Mouse (Mus musculus): ENCODE data around the gene Nob1. TPM values are rescaled to one million over a fixed set of nuclear protein-coding genes. Genes with fewer than 3 reads are reported as not detected.

Gene Nob1
- polyA plus RNA-seq, 2 experiments, result 16.0 to 30.9 TPM

- H3K27me3 ChIP-seq (ENCODE audit: control insufficient read depth, insufficient read depth, low read length), result no peaks in the 10 kb centered on the region
- no peak overlapping the region for H3K9ac ChIP-seq (replicated peaks)
- no peak overlapping the region for H3K27ac ChIP-seq
- no peaks in the 10 kb centered on the region for H3K36me3 ChIP-seq (replicated peaks; ENCODE audit: control insufficient read depth, insufficient read depth, low read depth)
- H3K4me1 ChIP-seq (replicated peaks; ENCODE audit: control insufficient read depth in 2 of 2, insufficient read depth in 2 of 2, low read length in 1 of 2), result peaks cover 0 to 6% of the 10 kb centered on the region in 2 experiments; a peak in 2 of 4 replicates
- no peak for ATAC-seq (ENCODE audit: insufficient read depth)
- 86% methylated on average over 16 of the region's 16 CpGs for WGBS (ENCODE audit: insufficient replicate concordance)
- no peak for DNase-seq (ENCODE audit: low read depth in 3 of 3, low spot score in 3 of 3)
- no peak overlapping the region for H3K4me2 ChIP-seq (ENCODE audit: low read depth)
- no peaks in the 10 kb centered on the region for H3K9me3 ChIP-seq (ENCODE audit: control insufficient read depth, low read length)
- TF ChIP-seq CTCF (IDR thresholded peaks at IDR 0.05; ENCODE audit: low read depth) (no peak), EP300 (IDR thresholded peaks at IDR 0.05; ENCODE audit: low read depth) (no peak)
- H3K4me3 ChIP-seq (ENCODE audit: insufficient read depth in 1 of 2, low read depth in 2 of 2, low read length in 2 of 2), result no peak overlapping the region
Measured at GRCm38 (mm10) chr8:107390476-107391135, 34.2 kb downstream of the Nob1 start.

GRCm38 (mm10) chr8:107389557-107389956 is 35.3 kb downstream of the Nob1 start:
- Histone ChIP-seq H3K9me3 (ENCODE audit: control insufficient read depth, low read length) (no peaks in the 10 kb centered on the region), H3K27ac (no peak overlapping the region), H3K27me3 (ENCODE audit: control insufficient read depth, insufficient read depth, low read length) (no peaks in the 10 kb centered on the region), H3K4me1 (replicated peaks; ENCODE audit: control insufficient read depth in 2 of 2, insufficient read depth in 2 of 2, low read length in 1 of 2) (peaks cover 0 to 6% of the 10 kb centered on the region in 2 experiments; a peak in 2 of 4 replicates), H3K36me3 (replicated peaks; ENCODE audit: control insufficient read depth, insufficient read depth, low read depth) (no peaks in the 10 kb centered on the region), H3K4me2 (ENCODE audit: low read depth) (no peak overlapping the region), H3K9ac (replicated peaks) (no peak overlapping the region), H3K4me3 (ENCODE audit: insufficient read depth in 1 of 2, low read depth in 2 of 2, low read length in 2 of 2) (no peak overlapping the region)
- DNase-seq (ENCODE audit: low read depth in 3 of 3, low spot score in 3 of 3) (no peak), ATAC-seq (ENCODE audit: insufficient read depth) (no peak)
- 82% methylated on average over 8 of the region's 8 CpGs for WGBS (ENCODE audit: insufficient replicate concordance)
- no peak for TF ChIP-seq EP300 (IDR thresholded peaks at IDR 0.05; ENCODE audit: low read depth)
- TF ChIP-seq CTCF (IDR thresholded peaks at IDR 0.05; ENCODE audit: low read depth), result no peak

GRCm38 (mm10) chr8:107387861-107388260 is 37.0 kb downstream of the Nob1 start:
- Histone ChIP-seq H3K4me2 (ENCODE audit: low read depth) (no peak overlapping the region), H3K27ac (no peak overlapping the region), H3K9me3 (ENCODE audit: control insufficient read depth, low read length) (no peaks in the 10 kb centered on the region), H3K4me3 (ENCODE audit: insufficient read depth in 1 of 2, low read depth in 2 of 2, low read length in 2 of 2) (no peak overlapping the region), H3K36me3 (replicated peaks; ENCODE audit: control insufficient read depth, insufficient read depth, low read depth) (no peaks in the 10 kb centered on the region), H3K9ac (replicated peaks) (no peak overlapping the region), H3K27me3 (ENCODE audit: control insufficient read depth, insufficient read depth, low read length) (no peaks in the 10 kb centered on the region), H3K4me1 (replicated peaks; ENCODE audit: control insufficient read depth in 2 of 2, insufficient read depth in 2 of 2, low read length in 1 of 2) (peaks cover 0 to 6% of the 10 kb centered on the region in 2 experiments; a peak in 2 of 4 replicates)
- ATAC-seq (ENCODE audit: insufficient read depth) (no peak), DNase-seq (ENCODE audit: low read depth in 3 of 3, low spot score in 3 of 3) (peak in 2 of 3 experiments; percentile 18 to 24)
- 59% methylated on average over 5 of the region's 5 CpGs for WGBS (ENCODE audit: insufficient replicate concordance)
- no peak for TF ChIP-seq EP300 (IDR thresholded peaks at IDR 0.05; ENCODE audit: low read depth)
- TF ChIP-seq CTCF (IDR thresholded peaks at IDR 0.05; ENCODE audit: low read depth), result peak; percentile 46

GRCm38 (mm10) chr8:107386642-107387041 is 38.2 kb downstream of the Nob1 start:
- H3K36me3 ChIP-seq (replicated peaks; ENCODE audit: control insufficient read depth, insufficient read depth, low read depth), result no peaks in the 10 kb centered on the region
- no peak overlapping the region for H3K4me2 ChIP-seq (ENCODE audit: low read depth)
- H3K27me3 ChIP-seq (ENCODE audit: control insufficient read depth, insufficient read depth, low read length), result no peaks in the 10 kb centered on the region
- DNase-seq (ENCODE audit: low read depth in 3 of 3, low spot score in 3 of 3), result peak; percentile 48 to 63 (median 55)
- 28% methylated on average over 3 of the region's 3 CpGs for WGBS (ENCODE audit: insufficient replicate concordance)
- H3K4me3 ChIP-seq (ENCODE audit: insufficient read depth in 1 of 2, low read depth in 2 of 2, low read length in 2 of 2), result no peak overlapping the region
- H3K4me1 ChIP-seq (replicated peaks; ENCODE audit: control insufficient read depth in 2 of 2, insufficient read depth in 2 of 2, low read length in 1 of 2), result peaks cover 0 to 6% of the 10 kb centered on the region in 2 experiments; a peak in 2 of 4 replicates
- TF ChIP-seq CTCF (IDR thresholded peaks at IDR 0.05; ENCODE audit: low read depth) (peak; percentile 72), EP300 (IDR thresholded peaks at IDR 0.05; ENCODE audit: low read depth) (no peak)
- no peak overlapping the region for H3K27ac ChIP-seq
- H3K9me3 ChIP-seq (ENCODE audit: control insufficient read depth, low read length), result no peaks in the 10 kb centered on the region
- no peak overlapping the region for H3K9ac ChIP-seq (replicated peaks)
- peak; percentile 55 for ATAC-seq (ENCODE audit: insufficient read depth)

- TF ChIP-seq CTCF (IDR thresholded peaks at IDR 0.05; ENCODE audit: low read depth) (no peak), EP300 (IDR thresholded peaks at IDR 0.05; ENCODE audit: low read depth) (no peak)
- no peak overlapping the region for H3K4me2 ChIP-seq (ENCODE audit: low read depth)
- no peaks in the 10 kb centered on the region for H3K9me3 ChIP-seq (ENCODE audit: control insufficient read depth, low read length)
- H3K4me1 ChIP-seq (replicated peaks; ENCODE audit: control insufficient read depth in 2 of 2, insufficient read depth in 2 of 2, low read length in 1 of 2), result peaks cover 0 to 6% of the 10 kb centered on the region in 2 experiments; a peak in 2 of 4 replicates
- WGBS (ENCODE audit: insufficient replicate concordance), result 7% methylated on average over 5 of the region's 5 CpGs
- peak in 2 of 3 experiments; percentile 33 to 36 for DNase-seq (ENCODE audit: low read depth in 3 of 3, low spot score in 3 of 3)
- no peaks in the 10 kb centered on the region for H3K36me3 ChIP-seq (replicated peaks; ENCODE audit: control insufficient read depth, insufficient read depth, low read depth)
- H3K9ac ChIP-seq (replicated peaks), result no peak overlapping the region
- H3K27ac ChIP-seq, result no peak overlapping the region
- ATAC-seq (ENCODE audit: insufficient read depth), result peak; percentile 55; the same call in 1 of the 2 replicates
- H3K27me3 ChIP-seq (ENCODE audit: control insufficient read depth, insufficient read depth, low read length), result no peaks in the 10 kb centered on the region
- H3K4me3 ChIP-seq (ENCODE audit: insufficient read depth in 1 of 2, low read depth in 2 of 2, low read length in 2 of 2), result no peak overlapping the region
Measured at GRCm38 (mm10) chr8:107386171-107386570, 38.7 kb downstream of the Nob1 start.
